Mouse (Mus musculus): ENCODE measurements around the gene Lcmt2. TPM values are rescaled to one million over a fixed set of nuclear protein-coding genes. Genes with fewer than 3 reads are reported as not detected.

Gene Lcmt2
- polyA plus RNA-seq, 1 experiment from 2014 or later, result 10.2 TPM

DNA sequence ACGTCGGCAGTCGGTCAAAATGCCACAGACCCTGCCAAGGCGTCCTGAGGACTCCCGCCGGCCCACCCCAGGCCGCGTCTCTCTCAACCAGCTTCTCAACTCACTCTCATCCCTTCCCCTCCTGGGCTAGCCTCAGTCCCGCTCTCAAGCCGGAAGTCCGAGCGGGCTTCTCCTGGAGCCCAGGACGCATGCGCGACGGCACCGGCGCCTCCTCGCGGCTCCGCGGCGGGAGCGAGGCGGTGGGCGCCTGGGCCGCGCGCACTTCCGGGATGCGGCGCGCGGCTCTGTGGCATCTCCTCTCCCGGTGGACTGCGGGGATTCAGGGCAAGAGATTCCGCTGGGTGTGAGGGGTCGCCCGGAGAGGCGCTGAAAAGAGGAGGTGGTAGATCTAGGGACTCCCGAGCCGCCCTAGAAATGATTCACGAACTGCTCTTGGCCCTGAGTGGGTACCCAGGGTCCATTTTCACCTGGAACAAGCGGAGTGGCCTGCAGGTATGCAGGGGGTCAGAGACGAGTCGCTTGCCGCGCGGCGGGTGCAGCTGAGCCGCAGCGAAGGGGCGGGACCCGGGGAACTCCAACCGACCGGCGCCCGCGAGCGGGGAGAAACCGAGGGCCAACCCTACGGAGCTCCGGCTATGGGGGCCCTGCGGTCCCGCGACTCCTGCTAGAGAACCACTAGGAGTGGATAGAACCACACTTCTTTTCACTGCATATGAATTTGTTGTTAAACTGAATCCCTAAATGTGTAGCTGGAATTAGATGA lies 30.7 kb upstream of the Lcmt2 start, which contains the start of gene Zscan29:
TSS of gene Zscan29 (minus strand) at position 146 of the 763 bp plus-strand sequence.
- TF ChIP-seq EP300 (IDR thresholded peaks at IDR 0.05; ENCODE audit: low read depth) (no peak), CTCF (IDR thresholded peaks at IDR 0.05; ENCODE audit: low read depth) (peak; percentile 42)
- H3K9ac ChIP-seq (replicated peaks), result peak within 1 kb of the TSS; percentile 92
- H3K4me3 ChIP-seq (ENCODE audit: low read depth, low read length), result peak within 1 kb of the TSS; percentile 97
- H3K4me1 ChIP-seq (ENCODE audit: insufficient read depth), result peaks cover 15% of the 10 kb centered on the region
- ATAC-seq (peak; percentile 98), DNase-seq (peak; percentile 94)
- peaks cover 27% of the 10 kb centered on the region for H3K36me3 ChIP-seq (replicated peaks; ENCODE audit: insufficient read depth, low read length)
- H3K4me2 ChIP-seq (ENCODE audit: low read depth, low read length), result peak within 1 kb of the TSS; percentile 88
- 1% methylated on average over 59 of the region's 66 CpGs for WGBS (ENCODE audit: insufficient replicate concordance)
- peak within 1 kb of the TSS; percentile 89 for H3K27ac ChIP-seq (ENCODE audit: low read depth)
- no peaks in the 10 kb centered on the region for H3K27me3 ChIP-seq (ENCODE audit: insufficient read depth, low read length)
- H3K9me3 ChIP-seq (ENCODE audit: low read length), result no peaks in the 10 kb centered on the region

DNA sequence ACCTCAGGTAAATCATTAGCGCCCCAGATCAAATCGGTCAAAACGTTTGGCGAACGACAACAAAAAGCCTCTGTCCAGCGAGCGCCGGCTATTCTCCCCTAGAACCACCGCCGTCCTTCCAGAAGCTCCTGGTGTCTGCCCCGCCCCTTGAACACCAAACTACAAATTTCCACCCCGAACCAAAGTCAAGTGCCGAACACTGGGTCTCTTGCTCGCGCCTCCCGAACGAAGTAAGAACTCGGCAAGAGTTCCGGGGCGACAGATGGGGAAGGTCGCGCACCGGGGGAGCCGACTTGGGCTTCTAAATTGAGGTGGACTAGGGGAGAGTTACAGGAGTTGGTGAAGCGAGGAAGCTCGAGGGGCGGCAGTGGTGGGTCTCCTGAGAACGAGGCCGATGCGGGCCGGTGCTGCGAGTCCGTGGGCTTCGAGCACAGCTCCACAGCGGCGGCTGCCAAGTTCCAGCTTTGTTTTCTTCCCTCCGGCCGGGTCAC lies 30.1 kb upstream of the Lcmt2 start, which contains the start of gene Tubgcp4:
TSS of gene Tubgcp4 (plus strand) at position 174 of the 491 bp plus-strand sequence.
- Histone ChIP-seq H3K9me3 (ENCODE audit: low read length) (no peaks in the 10 kb centered on the region), H3K4me3 (ENCODE audit: low read depth, low read length) (peak within 1 kb of the TSS; percentile 97), H3K27me3 (ENCODE audit: insufficient read depth, low read length) (no peaks in the 10 kb centered on the region), H3K36me3 (replicated peaks; ENCODE audit: insufficient read depth, low read length) (peaks cover 27% of the 10 kb centered on the region), H3K4me1 (ENCODE audit: insufficient read depth) (peaks cover 15% of the 10 kb centered on the region), H3K27ac (ENCODE audit: low read depth) (peak within 1 kb of the TSS; percentile 89), H3K4me2 (ENCODE audit: low read depth, low read length) (peak within 1 kb of the TSS; percentile 88), H3K9ac (replicated peaks) (peak within 1 kb of the TSS; percentile 92)
- TF ChIP-seq EP300 (IDR thresholded peaks at IDR 0.05; ENCODE audit: low read depth) (no peak), CTCF (IDR thresholded peaks at IDR 0.05; ENCODE audit: low read depth) (no peak)
- WGBS (ENCODE audit: insufficient replicate concordance), result under 1% methylated on average over 38 of the region's 38 CpGs
- ATAC-seq (peak; percentile 39), DNase-seq (no peak)

DNA sequence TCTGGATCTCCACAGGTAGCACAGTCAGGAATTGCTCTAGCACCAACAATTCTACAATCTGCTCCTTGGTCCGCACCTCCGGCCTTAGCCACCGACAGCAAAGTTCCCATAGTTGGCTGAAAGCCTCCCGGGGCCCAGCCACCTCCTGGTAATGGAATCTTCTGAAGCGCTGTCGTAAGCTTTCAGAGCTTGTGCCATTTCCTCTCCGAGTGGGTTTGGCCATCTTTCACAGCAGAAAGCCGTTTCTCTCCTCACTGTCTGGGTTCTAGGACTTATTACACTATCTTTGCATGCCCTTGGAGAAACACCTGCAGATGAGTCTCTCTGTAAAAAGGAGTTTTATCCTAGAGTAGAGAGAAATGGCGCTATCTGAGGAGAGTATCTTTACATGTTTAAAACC lies 29.4 kb upstream of the Lcmt2 start:
- ATAC-seq, result no peak

DNA sequence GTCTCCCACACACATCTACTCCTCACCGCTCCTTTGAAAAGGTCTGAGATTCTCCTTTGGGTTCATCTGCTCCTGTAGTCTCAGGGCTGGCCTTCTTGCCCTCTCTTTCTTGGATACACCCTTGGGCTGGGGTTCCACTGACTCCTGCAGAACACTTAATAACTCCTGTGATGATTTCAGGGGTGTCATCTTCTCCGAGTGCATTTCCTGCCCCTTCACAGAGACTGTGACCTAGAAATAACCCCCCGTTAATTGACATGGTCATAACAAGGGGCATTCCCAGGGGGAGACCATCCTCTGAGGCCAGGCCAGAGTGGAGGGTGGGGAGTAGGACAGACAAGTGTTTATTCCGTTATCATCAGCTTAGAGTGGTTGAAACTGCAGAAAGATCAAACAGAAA lies 28.7 kb upstream of the Lcmt2 start:
- Histone ChIP-seq H3K9ac (replicated peaks) (peak overlapping the region; percentile 92), H3K4me1 (ENCODE audit: insufficient read depth) (peaks cover 15% of the 10 kb centered on the region), H3K4me2 (ENCODE audit: low read depth, low read length) (peak overlapping the region; percentile 88), H3K9me3 (ENCODE audit: low read length) (no peaks in the 10 kb centered on the region), H3K4me3 (ENCODE audit: low read depth, low read length) (peak overlapping the region; percentile 97), H3K36me3 (replicated peaks; ENCODE audit: insufficient read depth, low read length) (peaks cover 23% of the 10 kb centered on the region), H3K27ac (ENCODE audit: low read depth) (peak overlapping the region; percentile 89; the same call in 1 of the 2 replicates), H3K27me3 (ENCODE audit: insufficient read depth, low read length) (no peaks in the 10 kb centered on the region)
- TF ChIP-seq EP300 (IDR thresholded peaks at IDR 0.05; ENCODE audit: low read depth) (no peak), CTCF (IDR thresholded peaks at IDR 0.05; ENCODE audit: low read depth) (no peak)
- 49% methylated on average over 4 of the region's 4 CpGs for WGBS (ENCODE audit: insufficient replicate concordance)
- DNase-seq, result no peak
- no peak for ATAC-seq

More for the DNA sequence above, 29.4 kb upstream of the Lcmt2 start:
- H3K27me3 ChIP-seq (ENCODE audit: insufficient read depth, low read length), result no peaks in the 10 kb centered on the region
- peak overlapping the region; percentile 89 for H3K27ac ChIP-seq (ENCODE audit: low read depth)
- peak overlapping the region; percentile 88 for H3K4me2 ChIP-seq (ENCODE audit: low read depth, low read length)
- peak overlapping the region; percentile 97 for H3K4me3 ChIP-seq (ENCODE audit: low read depth, low read length)
- 5% methylated on average over 9 of the region's 9 CpGs for WGBS (ENCODE audit: insufficient replicate concordance)
- peak; percentile 46 for DNase-seq
- no peak for TF ChIP-seq EP300 (IDR thresholded peaks at IDR 0.05; ENCODE audit: low read depth)
- no peak for TF ChIP-seq CTCF (IDR thresholded peaks at IDR 0.05; ENCODE audit: low read depth)
- peaks cover 15% of the 10 kb centered on the region for H3K4me1 ChIP-seq (ENCODE audit: insufficient read depth)
- H3K9me3 ChIP-seq (ENCODE audit: low read length), result no peaks in the 10 kb centered on the region
- H3K9ac ChIP-seq (replicated peaks), result peak overlapping the region; percentile 92
- H3K36me3 ChIP-seq (replicated peaks; ENCODE audit: insufficient read depth, low read length), result peaks cover 25% of the 10 kb centered on the region

DNA sequence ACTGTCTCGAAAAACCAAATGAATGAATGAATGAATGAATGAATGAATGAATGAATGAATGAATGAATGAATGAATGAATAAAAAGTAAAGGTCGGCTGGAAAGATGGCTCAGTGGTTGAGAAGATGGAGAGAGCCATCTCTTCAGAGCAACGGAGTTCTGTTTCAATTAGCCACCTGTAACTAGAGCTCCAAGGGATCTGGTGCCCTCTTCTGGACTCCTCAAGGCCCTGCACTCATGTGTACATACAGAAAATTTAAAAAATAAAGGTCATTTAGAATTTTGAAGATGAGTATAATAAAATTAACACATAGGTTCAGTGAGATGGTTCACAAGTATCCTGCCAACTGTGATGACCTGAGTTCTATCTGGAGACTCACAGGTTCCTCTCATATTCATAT lies 12.6 kb upstream of the Lcmt2 start:
- no peak for ATAC-seq

DNA sequence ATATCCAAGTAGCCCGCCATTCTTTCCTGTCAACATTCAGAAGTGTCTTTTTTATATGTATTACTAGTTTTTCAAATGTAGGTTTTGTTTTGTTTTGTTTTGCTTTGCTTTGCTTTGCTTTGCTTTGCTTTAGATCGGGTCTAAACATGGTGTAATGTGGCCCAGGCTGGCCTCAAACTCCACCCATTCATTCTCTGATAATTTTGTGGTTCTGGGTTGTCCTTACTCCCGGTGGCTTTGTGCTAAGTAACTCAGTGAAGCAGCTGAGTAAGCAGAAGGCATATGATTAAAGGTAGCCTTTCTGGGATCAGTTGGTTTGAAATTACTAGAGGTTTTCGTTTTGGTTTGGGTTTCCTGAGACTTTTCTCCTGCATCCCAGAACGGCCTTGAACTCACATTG lies 9.2 kb upstream of the Lcmt2 start:
- DNase-seq (no peak), ATAC-seq (no peak)
- Histone ChIP-seq H3K4me2 (ENCODE audit: low read depth, low read length) (no peak overlapping the region), H3K4me3 (ENCODE audit: low read depth, low read length) (no peak overlapping the region), H3K27ac (ENCODE audit: low read depth) (no peak overlapping the region), H3K36me3 (replicated peaks; ENCODE audit: insufficient read depth, low read length) (peaks cover 37% of the 10 kb centered on the region), H3K9ac (replicated peaks) (no peak overlapping the region), H3K27me3 (ENCODE audit: insufficient read depth, low read length) (no peaks in the 10 kb centered on the region), H3K9me3 (ENCODE audit: low read length) (no peaks in the 10 kb centered on the region), H3K4me1 (ENCODE audit: insufficient read depth) (no peaks in the 10 kb centered on the region)
- TF ChIP-seq CTCF (IDR thresholded peaks at IDR 0.05; ENCODE audit: low read depth), result no peak
- no peak for TF ChIP-seq EP300 (IDR thresholded peaks at IDR 0.05; ENCODE audit: low read depth)
- WGBS (ENCODE audit: insufficient replicate concordance), result 64% methylated on average over 5 of the region's 5 CpGs

More for the DNA sequence above, 12.6 kb upstream of the Lcmt2 start:
- Histone ChIP-seq H3K9me3 (ENCODE audit: low read length) (no peaks in the 10 kb centered on the region), H3K4me3 (ENCODE audit: low read depth, low read length) (no peak overlapping the region), H3K4me2 (ENCODE audit: low read depth, low read length) (no peak overlapping the region), H3K27me3 (ENCODE audit: insufficient read depth, low read length) (no peaks in the 10 kb centered on the region), H3K27ac (ENCODE audit: low read depth) (no peak overlapping the region), H3K9ac (replicated peaks) (no peak overlapping the region), H3K36me3 (replicated peaks; ENCODE audit: insufficient read depth, low read length) (peaks cover 33% of the 10 kb centered on the region), H3K4me1 (ENCODE audit: insufficient read depth) (no peaks in the 10 kb centered on the region)
- TF ChIP-seq CTCF (IDR thresholded peaks at IDR 0.05; ENCODE audit: low read depth) (peak; percentile 54), EP300 (IDR thresholded peaks at IDR 0.05; ENCODE audit: low read depth) (no peak)
- DNase-seq, result no peak
- WGBS (ENCODE audit: insufficient replicate concordance), result 84% methylated on average over 3 of the region's 3 CpGs

Measured in liver, postnatal 0 days (tissue).